Mouse (Mus musculus) liver, embryonic 14.5 days (tissue): ENCODE measurements around the gene Tfcp2.

Experiments used
- CTCF ChIP-seq: IDR thresholded peaks from 2 replicates; pipeline ENCODE4 v1.5.1; 2016; ENCODE audit warnings: antibody characterized with exemption, low read depth, control low read depth
- EP300 ChIP-seq: IDR thresholded peaks from 2 replicates; pipeline ENCODE4 v1.6.1; 2016; ENCODE audit warnings: antibody characterized with exemption, low read depth

GRCm38 (mm10) chr15:100458055-100458454 lies 93.8 kb downstream of the Tfcp2 start:
- TF ChIP-seq EP300, result no peak
- TF ChIP-seq CTCF, result peak; percentile 73
